In the genomic region with DNA sequence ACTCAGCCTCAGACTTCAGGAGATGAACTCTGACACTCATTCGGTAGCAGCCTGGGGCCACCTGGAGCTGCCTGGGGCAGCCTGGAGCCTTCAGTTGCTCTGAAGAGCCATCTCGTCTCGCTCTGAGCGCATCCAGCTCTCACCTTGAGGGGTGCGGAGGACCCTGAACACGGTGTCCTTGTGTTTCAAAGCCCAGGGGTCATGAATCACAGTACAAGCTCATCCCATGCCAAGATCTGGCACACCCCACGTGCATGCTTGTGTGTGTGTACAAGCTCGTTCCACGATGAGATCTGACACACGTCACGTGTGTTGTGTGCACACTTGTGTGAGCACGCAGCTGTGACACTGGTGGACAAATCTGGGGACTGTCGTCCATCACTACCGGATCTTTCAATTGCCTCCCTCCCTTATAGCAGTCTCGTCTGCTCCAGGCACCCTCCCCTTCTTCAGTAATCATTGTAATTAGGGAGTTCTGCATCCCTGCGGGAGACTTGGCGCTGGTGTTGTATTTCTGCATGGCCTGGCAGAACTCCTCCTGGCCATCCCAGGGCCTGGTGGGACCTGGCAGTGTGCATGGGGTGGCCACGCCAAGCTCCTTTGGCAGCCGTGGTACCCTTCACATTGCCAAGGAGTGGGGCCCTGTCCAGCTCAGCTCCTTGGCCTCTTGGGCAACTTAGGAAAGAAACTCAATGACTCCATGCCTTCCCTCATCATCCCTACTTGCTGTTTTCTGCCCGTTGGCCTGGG, we compare ENCODE assay signal across 11 mouse cellular contexts. TPM values are rescaled to one million over a fixed set of nuclear protein-coding genes. Genes with fewer than 3 reads are reported as not detected.
DNase-seq lines count a peak whose midpoint lies in the region; ATAC-seq lines count a peak whose summit lies in the region.
"Had no signal": no experiment of that assay in that cellular context is flagged by ENCODE, and none has a peak within 500 bp of the region (broad histone marks: within the 10 kb centered on the region; RNA-seq: fewer than 3 reads in every experiment).

No protein-coding gene starts in this region.

- no peak overlapping the region for H3K9ac ChIP-seq in intestine, embryonic 15.5 days
- H3K9ac ChIP-seq: liver, embryonic 14.5 days had no signal

- H3K4me3 ChIP-seq in intestine, embryonic 15.5 days (replicated peaks), result no peak overlapping the region

- 71% methylated on average over 20 of the region's 20 CpGs for WGBS in intestine, embryonic 15.5 days

- no peaks in the 10 kb centered on the region for H3K27me3 ChIP-seq in intestine, embryonic 15.5 days (replicated peaks)

- no peaks in the 10 kb centered on the region for H3K36me3 ChIP-seq in intestine, embryonic 15.5 days

- H3K9me3 ChIP-seq in intestine, embryonic 15.5 days, result no peaks in the 10 kb centered on the region

- ATAC-seq in frontal cortex, adult (ENCODE audit: low TSS enrichment), result peak; percentile 55; the same call in 1 of the 2 replicates
- ATAC-seq in intestine, embryonic 15.5 days, result no peak

- H3K4me1 ChIP-seq in intestine, embryonic 15.5 days (replicated peaks), result no peaks in the 10 kb centered on the region

- DNase-seq in heart, adult 11 months, result peak; percentile 93
- DNase-seq in heart, adult 8-10 months (ENCODE audit: low spot score), result no peak
- peak; percentile 33 for DNase-seq in adrenal gland, adult 8-10 months
- DNase-seq in layer of hippocampus, postnatal 36 days, result peak; percentile 62 to 72
- DNase-seq in embryo, embryonic 9.5 days (ENCODE audit: extremely low spot score), result no peak
- DNase-seq in spleen, postnatal 36 days (ENCODE audit: low spot score in 2 of 2), result no peak

- no peak overlapping the region for H3K27ac ChIP-seq in intestine, embryonic 15.5 days
- H3K27ac ChIP-seq: liver, embryonic 14.5 days had no signal

- H3K4me2 ChIP-seq in intestine, embryonic 15.5 days (replicated peaks), result no peak overlapping the region

RNA-seq across cellular contexts. Expression of a gene that starts 27.8 kb away (rescaled TPM):
- total RNA-seq in heart, adult 8-10 months (2022), result not detected
- total RNA-seq in adrenal gland, adult 8-10 months (2022), result not detected
- under 1 TPM in 1 of 2 experiments, not detected in 1; 0.40 TPM for total RNA-seq in layer of hippocampus, postnatal 36 days (2021)
- polyA plus RNA-seq in intestine, embryonic 15.5 days (2015; fragmentation: Nextera tagmentation; extraction: Ambion mirVana), result 0.15 and 0.16 TPM in 2 replicates
- polyA plus RNA-seq: heart, embryonic 14.5 days; liver, embryonic 14.5 days; small intestine, adult 2 months had no signal

RNA-seq across cellular contexts. Expression of a gene that starts 46.8 kb away (rescaled TPM):
- total RNA-seq in heart, adult 8-10 months (2022), result 10 to 100 TPM; 63.4 to 76.0 (median 68.3) TPM
- 100 to 1,000 TPM; 128 to 156 (median 143) TPM for total RNA-seq in adrenal gland, adult 8-10 months (2022)
- 100 to 1,000 TPM; 127 to 134 TPM for total RNA-seq in layer of hippocampus, postnatal 36 days (2021)
- polyA plus RNA-seq in intestine, embryonic 15.5 days (2015; fragmentation: Nextera tagmentation; extraction: Ambion mirVana), result 278 and 287 TPM in 2 replicates

Comparison
In these comparisons a context has a peak if more than half of its experiments do, and no peak if none do; other contexts are left out.
1. DNase-seq: peak in heart, adult 11 months (single experiment), adrenal gland, adult 8-10 months (single experiment) and layer of hippocampus, postnatal 36 days (2 of 2); none in heart, adult 8-10 months (single experiment), embryo, embryonic 9.5 days (single experiment) and spleen, postnatal 36 days (0 of 2).